Mouse (Mus musculus) neural tube, embryonic 12.5 days (tissue): ENCODE measurements around the gene Cabp1. TPM values are rescaled to one million over a fixed set of nuclear protein-coding genes. Genes with fewer than 3 reads are reported as not detected.

Experiments used
- ATAC-seq: fragments of 200-750 bp; cut with Nextera tagmentation; 2 replicates; pipeline ENCODE4 v1.8.0; 2017; ENCODE audit warnings: low read depth, mild to moderate bottlenecking, moderate TSS enrichment, moderate library complexity; ENCODE audit not compliant: low FRiP score
- H3K27ac ChIP-seq: fragments of 300-500 bp; sonication (generic); 2 replicates; pipeline ENCODE4 v1.5.1; 2016
- H3K27me3 ChIP-seq: fragments of 300-500 bp; sonication (generic); replicated peaks from 2 replicates; pipeline ENCODE4 v1.6.1; 2016; ENCODE audit warnings: mild to moderate bottlenecking
- H3K36me3 ChIP-seq: fragments of 300-500 bp; sonication (generic); 2 replicates; pipeline ENCODE4 v1.6.1; 2016; ENCODE audit warnings: mild to moderate bottlenecking
- H3K4me1 ChIP-seq: fragments of 300-500 bp; sonication (generic); 2 replicates; pipeline ENCODE4 v1.6.1; 2016
- H3K4me2 ChIP-seq: fragments of 300-500 bp; sonication (generic); replicated peaks from 2 replicates; pipeline ENCODE4 v1.6.1; 2016; ENCODE audit warnings: mild to moderate bottlenecking
- H3K4me3 ChIP-seq: fragments of 300-500 bp; sonication (generic); 2 replicates; pipeline ENCODE4 v1.5.1; 2016
- H3K9ac ChIP-seq: fragments of 300-500 bp; sonication (generic); 2 replicates; pipeline ENCODE4 v1.6.1; 2016; ENCODE audit warnings: mild to moderate bottlenecking
- H3K9me3 ChIP-seq: fragments of 300-500 bp; sonication (generic); 2 replicates; pipeline ENCODE4 v1.6.1; 2016; ENCODE audit warnings: mild to moderate bottlenecking
- WGBS: fragments of 180-500 bp; shearing (Covaris S2); methylation state at CpG from one replicate; pipeline ENCODE4 v1.1.7; 2016; 5-methylcytosine and 5-hydroxymethylcytosine counted together
- polyA plus RNA-seq: library from polyadenylated mRNA; unstranded; fragments of >200 nt; fragmentation: Nextera tagmentation; extraction: Ambion mirVana; gene quantifications from 2 replicates; pipeline ENCODE4 v1.2.1, GENCODE M21; 2016

Cabp1 gene
- polyA plus RNA-seq, 1 experiment from 2014 or later = 24.6 TPM

DNA sequence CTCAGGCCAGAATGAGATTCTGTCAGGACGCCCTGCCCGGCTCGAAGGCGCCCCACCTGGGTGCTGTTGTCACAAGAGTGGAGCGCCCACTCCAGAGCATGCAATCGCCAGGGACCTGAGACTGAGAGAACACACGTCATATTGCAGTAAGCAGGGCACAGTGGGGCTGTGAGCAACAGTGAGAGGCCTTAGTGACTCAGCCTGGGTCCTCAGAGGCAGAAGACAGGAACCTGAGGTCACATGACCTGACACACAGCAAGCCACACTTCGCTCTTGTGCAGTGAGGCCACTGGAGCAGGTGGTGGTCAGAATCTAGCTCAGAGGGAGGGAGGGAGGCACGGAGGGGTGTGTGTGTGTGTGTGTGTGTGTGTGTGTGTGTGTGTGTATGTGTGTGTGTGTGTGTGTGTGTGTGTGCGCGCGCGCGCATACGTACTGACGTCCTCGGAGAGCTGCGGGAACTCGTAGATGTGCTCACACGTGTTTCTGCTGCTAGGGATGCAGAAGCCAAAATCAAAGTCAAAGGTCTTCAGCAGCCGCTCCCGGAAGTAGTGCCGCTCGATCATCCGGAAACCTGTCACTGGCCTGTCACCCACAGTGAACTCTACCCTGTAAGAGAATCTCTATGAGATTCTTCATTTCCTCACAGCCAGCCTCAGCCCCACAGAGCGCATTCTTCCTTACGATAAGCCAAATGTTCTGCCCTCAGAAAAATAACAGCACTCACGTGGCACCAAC lies 67.4 kb downstream of the Cabp1 start:
- no peak for ATAC-seq
- Histone ChIP-seq H3K9ac (no peak overlapping the region), H3K27me3 (no peaks in the 10 kb centered on the region), H3K9me3 (no peaks in the 10 kb centered on the region), H3K36me3 (peaks cover 65% of the 10 kb centered on the region), H3K4me3 (no peak overlapping the region), H3K27ac (no peak overlapping the region), H3K4me1 (peaks cover 17% of the 10 kb centered on the region; the same call in 1 of the 2 replicates), H3K4me2 (no peak overlapping the region)
- 91% methylated on average over 28 of the region's 28 CpGs for WGBS

DNA sequence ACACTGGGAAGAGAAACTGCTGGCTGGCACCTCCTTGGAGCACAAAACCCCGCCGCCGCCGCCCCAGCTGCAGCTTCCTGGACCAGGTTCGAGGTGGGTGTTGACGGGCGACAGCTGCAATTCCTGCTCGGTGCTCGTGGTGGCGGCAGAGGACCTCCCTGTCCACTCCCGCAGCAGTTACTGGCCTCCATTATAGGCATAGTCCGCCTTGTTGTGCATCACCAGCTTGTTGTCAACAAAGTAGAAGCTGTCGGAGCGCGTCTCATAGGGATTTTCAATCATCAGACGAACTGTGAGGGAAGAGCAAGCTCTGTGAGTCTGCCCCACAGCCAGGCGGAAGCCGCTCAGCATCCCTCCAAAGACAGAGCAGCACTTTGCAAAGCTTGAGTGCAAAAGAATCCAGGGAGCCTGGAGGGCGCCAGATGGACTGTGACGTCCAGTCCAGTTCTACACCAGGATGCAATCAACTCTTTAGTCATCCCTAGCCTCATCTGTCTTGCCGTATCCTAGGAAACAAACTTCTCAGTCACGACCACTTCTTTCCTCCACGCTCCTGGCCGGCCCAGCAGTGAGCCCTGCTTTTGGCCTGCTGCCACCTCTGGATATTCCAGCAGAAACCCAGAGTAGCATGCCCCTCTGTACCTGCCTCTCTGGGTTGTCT lies 68.8 kb downstream of the Cabp1 start:
- Histone ChIP-seq H3K27ac (peak overlapping the region; percentile 26; the same call in 1 of the 2 replicates), H3K4me1 (peaks cover 17% of the 10 kb centered on the region; the same call in 1 of the 2 replicates), H3K27me3 (no peaks in the 10 kb centered on the region), H3K9me3 (no peaks in the 10 kb centered on the region), H3K4me2 (peak overlapping the region; percentile 28), H3K4me3 (no peak overlapping the region), H3K36me3 (peaks cover 65% of the 10 kb centered on the region), H3K9ac (no peak overlapping the region)
- 0 out of 2 replicates have a peak, but pooled peaks have one; percentile 68 for ATAC-seq
- WGBS = 24% methylated on average over 24 of the region's 24 CpGs

DNA sequence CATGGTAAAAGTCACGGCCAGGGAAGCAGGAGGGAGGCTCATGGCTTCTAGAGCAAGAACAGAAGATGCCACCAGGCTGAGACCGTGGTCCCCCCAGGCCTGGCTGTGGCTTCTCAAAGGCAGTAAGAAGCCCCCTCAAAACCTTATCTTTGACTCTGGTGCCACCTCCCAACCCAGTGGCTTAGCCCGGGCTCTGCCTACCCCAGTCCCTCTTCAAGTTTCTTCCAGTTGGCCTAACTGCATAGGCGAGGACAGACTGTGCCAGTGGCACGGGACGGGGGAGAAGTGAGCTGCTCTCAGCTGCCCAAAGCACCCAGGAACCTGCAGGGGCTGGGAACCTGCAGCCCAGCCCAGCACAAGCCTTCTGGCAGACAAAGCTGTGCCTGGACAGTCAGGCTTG lies 69.5 kb downstream of the Cabp1 start:
- H3K36me3 ChIP-seq = peaks cover 59% of the 10 kb centered on the region
- WGBS = 97% methylated on average over 6 of the region's 6 CpGs
- H3K27ac ChIP-seq = no peak overlapping the region
- H3K4me1 ChIP-seq = peaks cover 17% of the 10 kb centered on the region; the same call in 1 of the 2 replicates
- H3K9ac ChIP-seq = no peak overlapping the region
- no peaks in the 10 kb centered on the region for H3K27me3 ChIP-seq
- no peak for ATAC-seq
- no peaks in the 10 kb centered on the region for H3K9me3 ChIP-seq
- H3K4me2 ChIP-seq = no peak overlapping the region
- no peak overlapping the region for H3K4me3 ChIP-seq

DNA sequence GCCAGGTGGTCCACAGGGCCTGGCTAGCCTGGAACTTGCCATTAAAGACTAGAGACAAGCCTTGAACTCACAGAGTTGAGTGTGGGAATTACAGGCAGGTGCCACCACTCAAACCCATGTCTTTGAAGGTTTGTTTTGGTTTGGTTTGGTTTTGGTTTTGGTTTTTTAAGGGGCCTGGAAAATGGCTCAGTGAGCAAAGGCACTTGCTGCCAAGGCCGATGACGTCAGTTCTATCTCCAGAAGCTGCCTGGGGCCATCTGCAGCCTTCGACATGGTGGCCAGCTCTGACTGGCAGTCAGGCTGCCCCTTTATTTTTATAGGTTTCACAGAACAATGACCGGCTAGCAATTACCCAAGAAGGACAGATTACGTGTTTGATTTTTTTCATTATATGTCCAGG lies 73.2 kb downstream of the Cabp1 start:
- H3K27me3 ChIP-seq = no peaks in the 10 kb centered on the region
- H3K9me3 ChIP-seq = no peaks in the 10 kb centered on the region
- no peak overlapping the region for H3K4me2 ChIP-seq
- 74% methylated on average over 5 of the region's 5 CpGs for WGBS
- peaks cover 25% of the 10 kb centered on the region for H3K4me1 ChIP-seq
- peaks cover 41% of the 10 kb centered on the region for H3K36me3 ChIP-seq
- no peak overlapping the region for H3K9ac ChIP-seq
- no peak overlapping the region for H3K4me3 ChIP-seq
- H3K27ac ChIP-seq = no peak overlapping the region
- no peak for ATAC-seq

GRCm38 (mm10) chr5:115118961-115119570 lies 75.1 kb downstream of the Cabp1 start, which contains the start of gene Acads:
Gene Acads (minus strand): TSS chr5:115119346.
- peak within 1 kb of the TSS; percentile 83 for H3K9ac ChIP-seq
- H3K27ac ChIP-seq = 0 out of 2 replicates have a peak within 1 kb of the TSS, but pooled peaks have one; percentile 10
- peaks cover 11% of the 10 kb centered on the region for H3K4me1 ChIP-seq
- peak within 1 kb of the TSS; percentile 83 for H3K4me2 ChIP-seq
- WGBS = 1% methylated on average over 39 of the region's 39 CpGs
- no peaks in the 10 kb centered on the region for H3K9me3 ChIP-seq
- H3K36me3 ChIP-seq = peaks cover 32% of the 10 kb centered on the region
- ATAC-seq = peak; percentile 91
- H3K27me3 ChIP-seq = no peaks in the 10 kb centered on the region
- peak within 1 kb of the TSS; percentile 78 for H3K4me3 ChIP-seq

Other genes with a start within 250 kb of the Cabp1 start
- 0.05 TPM in 1 of 2 replicates, not detected in the other for gene Hnf1a, start 223.3 kb downstream of the Cabp1 start, polyA plus RNA-seq
- gene Sppl3, start 183.2 kb downstream of the Cabp1 start, polyA plus RNA-seq = 43.5 and 46.7 TPM in 2 replicates
- gene Gm10401, start 96.1 kb downstream of the Cabp1 start, polyA plus RNA-seq = 27.1 and 32.7 TPM in 2 replicates
- 45.1 and 47.9 TPM in 2 replicates for gene Acads, start 75.0 kb downstream of the Cabp1 start, polyA plus RNA-seq
- 60.4 and 61.2 TPM in 2 replicates for gene Unc119b, start 59.4 kb downstream of the Cabp1 start, polyA plus RNA-seq
- 57.7 and 64.4 TPM in 2 replicates for gene Mlec, start 36.2 kb downstream of the Cabp1 start, polyA plus RNA-seq
- gene Pop5, start 41.5 kb upstream of the Cabp1 start, polyA plus RNA-seq = 110 and 113 TPM in 2 replicates
- gene Rnf10, start 78.5 kb upstream of the Cabp1 start, polyA plus RNA-seq = 230 TPM in 2 replicates
- 54.1 and 55.6 TPM in 2 replicates for gene Coq5, start 85.3 kb upstream of the Cabp1 start, polyA plus RNA-seq
- gene Dynll1, start 106.6 kb upstream of the Cabp1 start, polyA plus RNA-seq = 1,356 and 1,433 TPM in 2 replicates
- gene Srsf9, start 132.8 kb upstream of the Cabp1 start, polyA plus RNA-seq = 314 and 343 TPM in 2 replicates
- gene Gatc, start 146.8 kb upstream of the Cabp1 start, polyA plus RNA-seq = 31.2 and 35.3 TPM in 2 replicates
- gene Triap1, start 146.8 kb upstream of the Cabp1 start, polyA plus RNA-seq = 52.2 and 54.8 TPM in 2 replicates
- gene Cox6a1, start 154.6 kb upstream of the Cabp1 start, polyA plus RNA-seq = 884 and 947 TPM in 2 replicates
- 122 and 129 TPM in 2 replicates for gene Msi1, start 235.2 kb upstream of the Cabp1 start, polyA plus RNA-seq